Mouse (Mus musculus) mesoderm, embryonic 11.5 days (tissue): ENCODE data around the gene Bcl2l10.

ENCODE experiments used
- DNase-seq: peaks from one replicate; pipeline ENCODE4 v3.0.0-alpha.2; 2012; ENCODE audit warnings: low read depth, low spot score

Bcl2l10 gene

GRCm38 (mm10) chr9:75347458-75347857 lies at the start of gene Bcl2l10:
Gene Bcl2l10 (plus strand): TSS chr9:75347758.
- DNase-seq: no peak

- DNase-seq: no peak
These were observed 48.2 kb upstream of the Bcl2l10 start for GRCm38 (mm10) chr9:75299342-75299741.

- no peak for DNase-seq
These were observed 44.5 kb upstream of the Bcl2l10 start for GRCm38 (mm10) chr9:75303033-75303432.

GRCm38 (mm10) chr9:75303701-75304261 lies 43.8 kb upstream of the Bcl2l10 start:
- DNase-seq: no peak

- no peak for DNase-seq
These were observed 43.3 kb upstream of the Bcl2l10 start for GRCm38 (mm10) chr9:75304286-75304685.

GRCm38 (mm10) chr9:75306126-75306898 lies 41.2 kb upstream of the Bcl2l10 start, which contains the start of gene Gnb5:
Gene Gnb5 (plus strand): TSS chr9:75306288.
- no peak for DNase-seq

GRCm38 (mm10) chr9:75307015-75307414 lies 40.5 kb upstream of the Bcl2l10 start:
- DNase-seq: no peak

GRCm38 (mm10) chr9:75308621-75309020 lies 38.9 kb upstream of the Bcl2l10 start:
- no peak for DNase-seq

- DNase-seq: peak; percentile 85
These were observed 35.5 kb upstream of the Bcl2l10 start for GRCm38 (mm10) chr9:75312008-75312407.

GRCm38 (mm10) chr9:75313138-75313831 lies 34.3 kb upstream of the Bcl2l10 start:
- DNase-seq: peak; percentile 41

- DNase-seq: peak; percentile 83
These were observed 33.6 kb upstream of the Bcl2l10 start for GRCm38 (mm10) chr9:75313832-75314516.

- DNase-seq: no peak
These were observed 32.9 kb upstream of the Bcl2l10 start for GRCm38 (mm10) chr9:75314517-75315105.

- no peak for DNase-seq
These were observed 32.3 kb upstream of the Bcl2l10 start for GRCm38 (mm10) chr9:75315238-75315637.

- DNase-seq: no peak
These were observed 30.8 kb upstream of the Bcl2l10 start for GRCm38 (mm10) chr9:75316771-75317170.

GRCm38 (mm10) chr9:75318196-75318595 lies 29.4 kb upstream of the Bcl2l10 start:
- DNase-seq: no peak

GRCm38 (mm10) chr9:75319365-75319764 lies 28.2 kb upstream of the Bcl2l10 start:
- peak; percentile 12 for DNase-seq

- no peak for DNase-seq
These were observed 25.3 kb upstream of the Bcl2l10 start for GRCm38 (mm10) chr9:75322099-75322885.

GRCm38 (mm10) chr9:75328047-75328446 lies 19.5 kb upstream of the Bcl2l10 start:
- DNase-seq: no peak

- DNase-seq: peak; percentile 14
These were observed 16.7 kb upstream of the Bcl2l10 start for GRCm38 (mm10) chr9:75330821-75331220.

- DNase-seq: no peak
These were observed 13.1 kb upstream of the Bcl2l10 start for GRCm38 (mm10) chr9:75334440-75334839.

GRCm38 (mm10) chr9:75338016-75338415 lies 9.5 kb upstream of the Bcl2l10 start:
- no peak for DNase-seq
